27 mouse cellular contexts compared by ENCODE assay signal in genomic region chr8:117306756-117307155, GRCm38 (mm10). TPM values are rescaled to one million over a fixed set of nuclear protein-coding genes. Genes with fewer than 3 reads are reported as not detected.
DNase-seq lines count a peak whose midpoint lies in the region; TF ChIP-seq lines count a peak whose summit lies in the region.
"Had no signal": no experiment of that assay in that cellular context is flagged by ENCODE, and none has a peak within 500 bp of the region (broad histone marks: within the 10 kb centered on the region; RNA-seq: fewer than 3 reads in every experiment).

No protein-coding gene starts in this region.

- no peak for DNase-seq in kidney, adult 2 months
- DNase-seq in kidney, postnatal 10 days = no peak
- peak; percentile 59 for DNase-seq in A20 (ENCODE audit: low read depth, low spot score)
- DNase-seq in T-cell, adult 2 months (ENCODE audit: low spot score) = peak; percentile 23
- DNase-seq in thymus, postnatal 25 days = peak; percentile 31
- no peak for DNase-seq in lung, postnatal 4 days
- no peak for DNase-seq in left cerebral cortex, adult 18-20 months (ENCODE audit: low spot score in 2 of 2)
- DNase-seq: adrenal gland, postnatal 25 days; cerebellum, adult 11-12 months; cerebellum, adult 9-11 months; gastrocnemius, adult 2 months; gastrocnemius, postnatal 36 days; heart, adult 18-20 months; kidney, adult 8-10 months; kidney, postnatal 14 days; layer of hippocampus, adult 9-11 months; liver, embryonic 13.5 days; lung, adult 2 months; lung, postnatal 10 days; midbrain, embryonic 14.5 days; retina, postnatal 1 day; right cerebral cortex, postnatal 14 days had no signal

- H3K27ac ChIP-seq in kidney, adult 2 months (ENCODE audit: insufficient read depth, low read depth, low read length) = peak overlapping the region; percentile 13; the same call in 1 of the 2 replicates
- H3K27ac ChIP-seq: gastrocnemius, adult 2 months; left cerebral cortex, adult 2 months; liver, embryonic 13.5 days; stomach, postnatal 0 days had no signal

- no peak for TF ChIP-seq CTCF in kidney, adult 2 months (conservative IDR thresholded peaks at IDR 0.05; ENCODE audit: insufficient read depth, insufficient read length, low read depth, low read length)

- no peaks in the 10 kb centered on the region for H3K27me3 ChIP-seq in kidney, adult 2 months (replicated peaks; ENCODE audit: control insufficient read depth, insufficient read depth, low read length)
- H3K27me3 ChIP-seq: heart, embryonic 12.5 days; liver, embryonic 13.5 days; Patski had no signal

- H3K4me3 ChIP-seq in kidney, adult 2 months (ENCODE audit: insufficient read depth, low read depth, low read length) = no peak overlapping the region
- H3K4me3 ChIP-seq: erythroblast, embryonic 14.5 days; gastrocnemius, adult 2 months; heart, embryonic 12.5 days; left cerebral cortex, adult 2 months; liver, embryonic 13.5 days had no signal

- peaks cover 64% of the 10 kb centered on the region for H3K4me1 ChIP-seq in kidney, adult 2 months (ENCODE audit: control insufficient read depth, insufficient read depth, low read length)

- WGBS in kidney, adult 2 months = 76% methylated on average over 7 of the region's 7 CpGs

- no peak for TF ChIP-seq POLR2A in kidney, adult 2 months (IDR thresholded peaks at IDR 0.05; ENCODE audit: low read depth, low read length)

- H3K36me3 ChIP-seq in kidney, adult 2 months (ENCODE audit: control insufficient read depth, insufficient read depth, low read length) = no peaks in the 10 kb centered on the region
- H3K36me3 ChIP-seq: heart, embryonic 12.5 days had no signal

RNA-seq across cellular contexts. Expression of gene Cmip, which starts 49.9 kb away (rescaled TPM):
- polyA plus RNA-seq in kidney, adult 2 months (2012; rRNA removed) = 104 and 112 TPM in 2 replicates
- 100 to 1,000 TPM; 299 to 317 TPM for total RNA-seq in left cerebral cortex, adult 18-20 months (2021)

Comparison
In these comparisons a context has a peak if more than half of its experiments do, and no peak if none do; other contexts are left out.
1. DNase-seq: peak in A20 (single experiment), T-cell, adult 2 months (single experiment) and thymus, postnatal 25 days (single experiment); none in kidney, adult 2 months (single experiment), kidney, postnatal 10 days (single experiment), lung, postnatal 4 days (0 of 2) and left cerebral cortex, adult 18-20 months (0 of 2).